In genomic region chr11:104254408-104255039, GRCm38 (mm10) we compare ENCODE assay signal across 11 mouse cellular contexts. TPM values are rescaled to one million over a fixed set of nuclear protein-coding genes. Genes with fewer than 3 reads are reported as not detected.
DNase-seq lines count a peak whose midpoint lies in the region; ATAC-seq lines count a peak whose summit lies in the region.
"Had no signal": no experiment of that assay in that cellular context is flagged by ENCODE, and none has a peak within 500 bp of the region (broad histone marks: within the 10 kb centered on the region; RNA-seq: fewer than 3 reads in every experiment).

No protein-coding gene starts in this region.

- H3K4me3 ChIP-seq in neural tube, embryonic 15.5 days (replicated peaks), result no peak overlapping the region
- H3K4me3 ChIP-seq in embryonic facial prominence, embryonic 10.5 days, result no peak overlapping the region

- WGBS in neural tube, embryonic 15.5 days, result 81% methylated on average over 10 of the region's 10 CpGs
- 85% methylated on average over 10 of the region's 10 CpGs for WGBS in embryonic facial prominence, embryonic 10.5 days

- no peaks in the 10 kb centered on the region; the same call in 1 of the 2 replicates for H3K36me3 ChIP-seq in neural tube, embryonic 15.5 days
- H3K36me3 ChIP-seq in embryonic facial prominence, embryonic 10.5 days (replicated peaks), result no peaks in the 10 kb centered on the region

- peak; percentile 64 for ATAC-seq in frontal cortex, adult (ENCODE audit: low TSS enrichment)
- ATAC-seq in neural tube, embryonic 15.5 days (ENCODE audit: low FRiP score), result 0 out of 2 replicates have a peak, but pooled peaks have one; percentile 13

- H3K9ac ChIP-seq in neural tube, embryonic 15.5 days (replicated peaks), result no peak overlapping the region

- DNase-seq in frontal cortex, postnatal 10 days (ENCODE audit: low spot score in 2 of 2), result no peak
- no peak for DNase-seq in neural tube, embryonic 10.5 days (ENCODE audit: extremely low spot score, low spot score)
- peak; percentile 84 for DNase-seq in layer of hippocampus, adult 9-11 months
- peak; percentile 67 to 80 for DNase-seq in right cerebral cortex, postnatal 36 days (ENCODE audit: low spot score in 2 of 2)
- no peak for DNase-seq in testis, postnatal 10 days (ENCODE audit: low spot score)
- DNase-seq in embryonic facial prominence, embryonic 10.5 days (ENCODE audit: low spot score), result no peak
- DNase-seq: heart, postnatal 36 days; kidney, adult 2 months had no signal

- no peak overlapping the region for H3K27ac ChIP-seq in neural tube, embryonic 15.5 days (replicated peaks)
- no peak overlapping the region for H3K27ac ChIP-seq in embryonic facial prominence, embryonic 10.5 days (replicated peaks)
- H3K27ac ChIP-seq: stomach, postnatal 0 days had no signal

- H3K9me3 ChIP-seq in neural tube, embryonic 15.5 days (replicated peaks), result no peaks in the 10 kb centered on the region
- H3K9me3 ChIP-seq in embryonic facial prominence, embryonic 10.5 days, result no peaks in the 10 kb centered on the region

- no peak overlapping the region for H3K4me2 ChIP-seq in neural tube, embryonic 15.5 days

- no peaks in the 10 kb centered on the region for H3K27me3 ChIP-seq in neural tube, embryonic 15.5 days (replicated peaks)
- H3K27me3 ChIP-seq in embryonic facial prominence, embryonic 10.5 days (replicated peaks; ENCODE audit: low read depth, poor library complexity, severe bottlenecking), result no peaks in the 10 kb centered on the region

- peaks cover 17% of the 10 kb centered on the region for H3K4me1 ChIP-seq in neural tube, embryonic 15.5 days
- H3K4me1 ChIP-seq in embryonic facial prominence, embryonic 10.5 days, result peaks cover 14% of the 10 kb centered on the region

RNA-seq across cellular contexts. Expression of gene Mapt, which starts 23.3 kb away (rescaled TPM):
- polyA plus RNA-seq in neural tube, embryonic 15.5 days (2015; fragmentation: Nextera tagmentation; extraction: Ambion mirVana), result 880 and 1,075 TPM in 2 replicates
- 10.7 and 14.7 TPM in 2 replicates for polyA plus RNA-seq in embryonic facial prominence, embryonic 10.5 days (2016; fragmentation: Nextera tagmentation; extraction: Ambion mirVana)

Comparison
In these comparisons a context has a peak if more than half of its experiments do, and no peak if none do; other contexts are left out.
1. DNase-seq: peak in layer of hippocampus, adult 9-11 months (single experiment) and right cerebral cortex, postnatal 36 days (2 of 2); none in frontal cortex, postnatal 10 days (0 of 2), neural tube, embryonic 10.5 days (single experiment), testis, postnatal 10 days (single experiment) and embryonic facial prominence, embryonic 10.5 days (single experiment).
2. RNA of gene Mapt, which starts 23.3 kb away (polyA plus RNA-seq): 880 to 1,075 TPM in neural tube, embryonic 15.5 days; 10.7 to 14.7 TPM in embryonic facial prominence, embryonic 10.5 days; every median in the first group is over 10 times any median in the second.